Mouse (Mus musculus): ENCODE results near the gene Pfdn6.
"Not testable (repeated sequence)": the region's sequence is repeated elsewhere in the genome, so short reads cannot be mapped to it uniquely, and the experiment has no call there.

DNA sequence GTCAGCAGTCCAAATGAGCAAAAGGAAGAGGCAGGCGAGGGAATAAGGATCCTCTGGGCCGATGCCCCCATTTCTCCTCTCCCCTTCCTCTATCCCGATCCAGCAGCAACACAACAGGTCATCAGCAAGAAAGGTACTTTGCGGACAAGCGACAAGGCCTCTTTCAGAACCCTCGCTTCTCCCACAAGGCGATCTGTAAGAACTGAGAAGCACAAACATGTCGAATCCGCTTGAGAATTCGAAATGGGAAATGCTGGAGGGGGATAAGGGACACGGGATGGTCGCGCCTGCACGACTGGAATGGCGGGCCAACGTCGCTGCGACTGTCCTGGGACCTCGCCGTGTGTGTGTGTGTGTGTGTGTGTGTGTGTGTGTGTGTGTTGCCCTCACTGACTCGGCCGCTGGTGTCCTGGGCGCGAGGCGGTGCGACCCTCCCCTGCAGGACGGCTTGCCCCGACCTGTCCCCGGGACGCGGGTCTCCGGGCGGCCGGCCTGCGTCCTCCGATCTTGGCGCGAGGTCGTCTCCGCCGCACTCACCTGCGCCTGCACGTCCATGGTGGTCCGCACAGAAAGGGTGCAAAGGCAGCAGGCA is 50.1 kb downstream of the Pfdn6 start:
- TF ChIP-seq CTCF (IDR thresholded peaks at IDR 0.05; ENCODE audit: borderline replicate concordance, insufficient read depth, low read depth, low read length); POLR2A (IDR thresholded peaks at IDR 0.05; ENCODE audit: borderline replicate concordance, insufficient read depth, low read length): not testable (repeated sequence)
